Mouse (Mus musculus) layer of hippocampus, adult 9-11 months (tissue): Measurements from ENCODE around the gene Lsr.
"Not testable (repeated sequence)": the region's sequence is repeated elsewhere in the genome, so short reads cannot be mapped to it uniquely, and the experiment has no call there.

Experiments used
- DNase-seq: peaks from one replicate; pipeline ENCODE4 v3.0.0; 2022

Gene Lsr

GRCm38 (mm10) chr7:30924071-30924470, 49.2 kb downstream of the Lsr start:
- no peak for DNase-seq

GRCm38 (mm10) chr7:30922490-30922889, 50.8 kb downstream of the Lsr start:
- DNase-seq, result not testable (repeated sequence)

- DNase-seq, result no peak
These were observed 53.0 kb downstream of the Lsr start for GRCm38 (mm10) chr7:30920217-30920616.

GRCm38 (mm10) chr7:30917219-30917618, 56.0 kb downstream of the Lsr start:
- DNase-seq, result no peak

- DNase-seq, result peak; percentile 69
These were observed 56.6 kb downstream of the Lsr start for GRCm38 (mm10) chr7:30916713-30917112.

GRCm38 (mm10) chr7:30914732-30915131, 58.5 kb downstream of the Lsr start, which contains the start of gene Mag:
TSS of gene Mag (minus strand) at chr7:30914873.
- peak; percentile 80 for DNase-seq

- no peak for DNase-seq
These were observed 63.5 kb downstream of the Lsr start for GRCm38 (mm10) chr7:30909773-30910172.

- no peak for DNase-seq
These were observed 64.3 kb downstream of the Lsr start for GRCm38 (mm10) chr7:30908992-30909431.

- no peak for DNase-seq
These were observed 64.8 kb downstream of the Lsr start for GRCm38 (mm10) chr7:30908277-30908991.
